Mouse (Mus musculus) stomach, postnatal 0 days (tissue): ENCODE measurements around the gene Trim66.

Experiments
- CTCF ChIP-seq: IDR thresholded peaks from 2 replicates; pipeline ENCODE4 v1.5.1; 2016; ENCODE audit warnings: antibody characterized with exemption, low read depth, mild to moderate bottlenecking, moderate library complexity
- EP300 ChIP-seq: optimal IDR thresholded peaks from 2 replicates; pipeline ENCODE3; 2016; ENCODE audit warnings: antibody characterized with exemption

DNA sequence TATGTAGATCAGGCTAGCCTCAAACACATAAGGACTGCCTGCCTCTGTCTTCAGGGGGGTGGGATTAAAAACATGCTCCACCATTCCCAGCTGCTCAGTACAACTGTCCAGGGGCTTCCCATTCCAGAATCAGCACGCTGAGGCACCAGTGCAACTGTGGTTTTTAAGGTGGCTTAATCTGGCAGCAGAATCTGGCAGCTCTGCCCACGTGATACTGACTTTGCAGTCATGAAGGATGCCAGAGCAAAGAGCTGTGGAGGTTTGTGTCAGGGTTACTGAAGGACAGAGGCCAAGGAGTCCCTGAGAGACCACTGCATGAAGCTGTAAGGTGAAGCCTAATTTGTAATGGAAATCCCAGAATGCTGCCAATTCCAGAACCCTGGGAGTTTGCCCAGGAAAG is 2.9 kb upstream of the Trim66 start:
- TF ChIP-seq CTCF (no peak), EP300 (no peak)
